Mouse (Mus musculus): ENCODE measurements at regions not wholly inside any gene's neighbourhood (a gene's known extent, or its start where the extent isn't known, plus 50 kb on each side); places are given as distances from the start of the nearest gene placed in this dataset.

DNA sequence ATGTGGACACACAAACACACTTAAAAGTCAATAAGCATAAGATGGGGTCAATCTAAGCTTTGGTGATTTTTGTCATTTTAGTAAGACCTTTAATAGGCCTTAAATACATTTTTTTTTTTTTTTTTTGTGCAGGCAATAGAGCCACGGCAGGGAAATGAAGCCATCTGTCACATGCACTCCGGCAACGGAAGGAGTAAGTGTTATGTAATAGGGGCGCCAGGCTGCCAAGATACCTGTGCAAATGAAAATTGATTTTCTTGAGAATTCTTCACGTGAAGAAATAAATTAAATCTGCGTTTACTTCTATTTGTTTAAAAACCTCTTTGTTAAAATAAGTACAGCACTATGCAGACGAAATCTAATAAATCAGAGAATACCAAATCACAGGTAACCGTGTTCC, 54.6 kb upstream of the Card11 start:
- DNase-seq (ENCODE audit: low spot score) = no peak

DNA sequence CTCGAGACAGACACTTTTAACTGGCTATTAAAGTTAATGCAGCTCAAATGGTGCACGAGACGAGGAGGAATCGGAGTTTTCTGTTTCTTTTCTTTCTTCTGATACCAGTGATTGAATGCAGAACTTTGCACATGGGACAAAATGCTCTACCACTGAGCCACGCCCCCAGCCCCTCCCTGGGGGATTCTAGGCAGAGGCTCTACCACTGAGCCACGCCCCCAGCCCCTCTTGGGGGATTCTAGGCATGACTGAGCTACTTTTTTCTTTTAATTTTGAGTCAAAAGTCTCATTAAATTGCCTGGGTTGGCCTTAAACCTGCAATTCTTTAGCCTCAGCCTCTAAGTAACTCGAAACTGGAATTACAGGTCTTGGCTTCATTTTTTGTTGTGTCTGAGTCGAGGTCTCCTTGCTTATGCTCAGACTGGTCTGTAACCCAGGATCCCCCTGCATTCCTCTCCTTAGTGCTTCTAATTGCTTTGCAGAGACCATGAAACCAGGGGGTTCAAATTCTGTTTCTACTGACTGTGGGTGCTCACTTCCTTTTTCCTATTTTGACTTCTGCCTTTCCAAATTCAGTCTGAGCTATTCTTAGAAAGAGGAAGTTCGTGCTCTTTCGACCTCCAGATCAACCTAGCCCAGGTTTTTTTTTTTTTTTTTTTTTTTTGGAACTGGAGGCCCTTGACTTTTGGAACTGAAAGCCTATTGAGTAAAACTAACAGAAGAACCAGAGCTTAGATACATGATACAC, 55.4 kb upstream of the Card11 start:
- DNase-seq (ENCODE audit: low spot score) = no peak

GRCm38 (mm10) chr5:141058141-141058540, 57.8 kb upstream of the Card11 start:
- DNase-seq (ENCODE audit: low spot score) = no peak

GRCm38 (mm10) chr5:141058863-141059262, 58.5 kb upstream of the Card11 start:
- DNase-seq (ENCODE audit: low spot score) = no peak

GRCm38 (mm10) chr5:141062144-141062543, 61.8 kb upstream of the Card11 start:
- DNase-seq (ENCODE audit: low spot score) = no peak

- DNase-seq (ENCODE audit: low spot score) = no peak
These were observed 67.2 kb upstream of the Card11 start for GRCm38 (mm10) chr5:141067561-141067960.

DNA sequence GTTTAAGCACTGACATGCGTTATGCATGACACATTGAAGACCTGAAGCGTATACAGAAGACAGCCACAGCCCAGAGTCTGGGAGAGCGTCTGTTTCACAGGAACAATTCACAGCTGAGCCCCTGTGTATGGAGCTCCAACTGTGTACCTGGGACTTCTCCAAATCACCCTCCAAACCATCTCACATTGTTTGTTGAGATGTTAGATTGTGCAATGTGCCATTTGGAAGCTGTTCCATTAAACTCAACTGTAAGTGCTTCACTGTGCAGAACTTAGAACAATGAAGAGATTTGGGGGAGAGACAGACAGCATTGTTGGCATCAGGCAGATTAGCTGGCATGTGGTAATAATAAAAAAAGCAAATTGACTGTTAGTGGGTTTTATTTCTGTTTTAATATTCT, 74.1 kb upstream of the Card11 start:
- DNase-seq (ENCODE audit: low spot score) = no peak

GRCm38 (mm10) chr5:141076158-141076557, 75.8 kb upstream of the Card11 start:
- DNase-seq (ENCODE audit: low spot score) = no peak

- DNase-seq (ENCODE audit: low spot score) = no peak
These were observed 76.6 kb upstream of the Card11 start for GRCm38 (mm10) chr5:141076942-141077341.

DNA sequence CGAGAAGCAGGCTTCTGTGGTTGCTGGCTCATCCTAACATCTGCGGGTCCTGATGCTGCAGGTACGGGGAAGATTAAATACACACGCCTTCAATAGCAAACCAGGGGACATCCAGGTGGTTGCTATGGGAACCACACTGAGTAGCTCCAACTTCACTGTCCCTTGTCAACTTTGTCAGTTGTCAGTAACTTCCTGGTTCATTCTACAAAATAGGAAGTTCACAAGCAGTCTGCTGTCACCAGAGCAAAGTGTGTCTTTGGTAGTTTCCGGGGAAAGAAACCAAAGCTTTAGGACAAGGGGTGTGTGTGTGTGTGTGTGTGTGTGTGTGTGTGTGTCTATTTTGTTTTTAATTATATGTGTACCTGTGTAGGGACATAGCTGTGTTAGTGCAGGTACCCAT, 80.5 kb upstream of the Card11 start:
- DNase-seq (ENCODE audit: low spot score) = no peak

GRCm38 (mm10) chr5:141084056-141084730, 83.8 kb upstream of the Card11 start:
- DNase-seq (ENCODE audit: low spot score) = no peak

DNA sequence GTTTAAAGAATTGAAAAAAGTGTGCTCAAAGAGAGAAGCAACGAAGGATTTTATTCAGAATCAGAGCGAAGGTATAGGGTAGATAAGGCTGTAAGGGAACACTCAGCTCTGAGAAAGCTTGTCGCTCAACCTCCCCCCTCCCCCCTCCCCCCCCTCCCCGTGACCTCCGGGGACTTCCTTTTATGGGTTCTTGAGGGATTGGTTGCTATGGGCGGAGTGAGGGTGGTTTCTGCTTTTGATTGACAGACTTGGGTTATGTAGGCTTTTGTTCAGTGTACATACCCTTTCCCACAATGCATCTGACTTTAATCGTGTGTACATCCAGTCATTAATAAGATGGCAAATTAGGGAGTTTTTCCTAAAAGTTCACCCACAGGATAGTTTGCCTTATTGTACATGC, 84.4 kb upstream of the Card11 start:
- no peak for DNase-seq (ENCODE audit: low spot score)

DNA sequence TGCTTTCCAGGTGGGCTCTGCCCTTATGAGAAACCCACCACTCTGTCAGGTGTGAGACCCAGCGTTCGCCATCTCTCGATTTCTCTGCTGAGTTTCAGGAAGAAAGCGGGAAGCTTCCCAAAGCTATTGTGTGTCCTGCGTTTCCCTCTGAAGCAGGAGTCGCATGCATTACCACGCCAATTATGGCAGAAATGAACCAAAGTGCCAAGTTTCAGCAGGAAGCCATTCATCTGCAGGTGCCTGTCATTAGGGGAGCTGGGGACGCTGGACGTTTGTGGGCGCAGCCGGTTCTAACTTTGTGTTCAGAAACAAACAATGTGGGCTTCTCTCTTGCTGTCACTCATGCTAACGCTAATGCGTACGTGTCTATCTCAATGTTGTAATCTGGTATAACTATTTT, 91.3 kb upstream of the Card11 start:
- no peak for DNase-seq (ENCODE audit: low spot score)

- no peak for DNase-seq (ENCODE audit: low spot score)
These were observed 93.3 kb upstream of the Card11 start for GRCm38 (mm10) chr5:141093641-141094040.

DNA sequence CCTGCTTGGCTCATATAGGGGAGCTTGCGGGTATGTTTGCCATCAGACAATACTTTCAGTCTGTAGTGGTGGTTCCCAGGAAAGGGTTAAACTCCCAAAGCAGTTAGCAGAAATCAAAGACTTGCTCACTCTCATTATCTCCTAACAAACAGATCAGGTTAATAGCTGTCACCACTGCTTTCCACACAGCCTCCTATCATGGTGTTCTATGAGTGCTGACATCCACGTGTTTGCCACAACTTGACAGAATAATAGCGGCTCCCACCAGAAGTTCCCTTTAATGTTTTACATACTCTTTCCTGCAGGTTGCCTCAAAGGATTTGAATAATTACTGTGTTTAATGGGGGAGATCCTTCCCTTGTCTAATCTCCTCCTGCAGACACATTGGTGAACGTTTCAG, 97.5 kb upstream of the Card11 start:
- DNase-seq (ENCODE audit: low spot score) = no peak

- DNase-seq (ENCODE audit: low spot score) = no peak
These were observed 111.3 kb upstream of the Card11 start for GRCm38 (mm10) chr5:141111666-141112065.

- DNase-seq (ENCODE audit: low spot score) = no peak
These were observed 115.0 kb upstream of the Card11 start for GRCm38 (mm10) chr5:141115273-141115904.

DNA sequence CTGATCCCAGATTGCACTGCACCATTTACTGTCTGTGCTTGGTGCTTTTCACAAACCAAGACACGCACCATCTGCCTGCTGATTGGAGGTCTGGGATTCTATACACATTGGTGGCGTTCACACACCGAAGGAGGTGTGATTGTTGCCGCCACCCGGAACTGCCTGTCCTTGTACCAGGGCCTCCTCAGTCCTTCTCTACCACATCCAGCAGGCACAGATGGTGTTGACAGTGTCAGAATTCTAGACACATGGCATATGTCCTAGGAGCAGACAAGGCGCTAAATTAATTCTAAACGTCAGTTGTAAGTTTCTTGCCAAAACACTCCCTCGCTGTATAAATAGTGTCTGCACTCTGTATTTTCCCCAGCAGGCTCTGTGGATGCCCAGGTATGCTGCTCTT, 115.6 kb upstream of the Card11 start:
- DNase-seq (ENCODE audit: low spot score) = no peak

DNA sequence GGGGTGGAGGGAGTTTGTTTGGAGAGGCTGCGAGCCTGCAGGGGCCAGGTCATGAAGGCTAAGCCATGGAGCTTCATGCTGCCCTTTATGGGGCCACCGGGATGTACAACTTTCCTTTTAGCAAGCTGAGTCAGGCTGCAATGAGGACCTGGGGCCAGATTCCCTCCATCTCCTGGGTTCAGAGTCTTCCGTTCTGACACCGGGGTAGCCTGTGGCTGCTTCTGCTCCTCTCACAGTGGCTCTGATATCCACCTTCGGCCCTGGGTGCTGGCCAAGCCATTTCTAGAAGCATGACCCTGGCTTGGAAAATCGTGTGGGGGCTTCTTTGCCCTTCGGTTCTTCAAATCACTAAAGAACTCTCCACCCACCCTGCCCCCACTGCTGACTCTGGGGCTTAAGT, 115.4 kb upstream of the Sdk1 start:
- DNase-seq (ENCODE audit: low spot score) = no peak

- no peak for DNase-seq (ENCODE audit: low spot score)
These were observed 114.8 kb upstream of the Sdk1 start for GRCm38 (mm10) chr5:141126536-141126935.

DNA sequence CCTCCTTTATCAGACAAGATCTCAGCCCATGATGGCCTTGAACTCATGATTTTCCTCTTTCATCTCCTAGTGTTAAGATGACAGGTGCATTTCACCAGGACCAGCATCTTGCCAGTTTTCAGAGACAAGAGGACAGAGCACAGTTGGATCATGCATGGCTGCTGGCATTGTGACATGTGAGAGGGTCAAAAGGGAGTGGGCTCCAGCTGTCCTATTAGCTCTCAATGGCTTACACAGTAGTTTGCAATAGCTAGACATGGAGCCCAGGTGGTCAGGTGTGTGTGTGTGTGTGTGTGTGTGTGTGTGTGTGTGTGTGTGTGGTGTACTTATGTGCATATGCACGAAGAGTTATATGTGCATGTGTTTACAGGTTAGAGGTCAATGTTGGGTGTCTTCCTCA, 110.3 kb upstream of the Sdk1 start:
- no peak for DNase-seq (ENCODE audit: low spot score)

GRCm38 (mm10) chr5:141131906-141132305, 109.4 kb upstream of the Sdk1 start:
- DNase-seq (ENCODE audit: low spot score) = no peak

DNA sequence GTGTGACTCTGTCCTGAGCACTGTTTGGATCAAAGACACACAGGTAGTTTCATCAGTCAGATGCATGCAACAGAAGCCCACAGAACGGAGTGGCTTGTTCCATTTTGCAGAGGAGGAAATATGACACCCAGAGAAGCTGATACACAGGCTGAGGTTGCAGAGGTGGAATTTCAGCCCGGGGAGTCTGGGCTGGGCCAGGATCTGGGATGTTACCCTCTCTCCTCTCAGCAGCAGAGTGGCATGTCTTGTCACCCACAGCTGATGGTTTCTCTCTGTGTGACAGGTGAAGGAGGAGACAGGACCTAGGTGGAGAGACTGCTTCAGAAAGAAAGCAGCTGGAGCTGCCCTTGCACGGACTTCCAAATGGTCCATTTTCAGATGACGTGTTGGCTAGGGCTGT, 105.1 kb upstream of the Sdk1 start:
- no peak for DNase-seq (ENCODE audit: low spot score)
